Mouse (Mus musculus) heart, embryonic 13.5 days (tissue): Measurements from ENCODE around the gene Rab19. TPM values are rescaled to one million over a fixed set of nuclear protein-coding genes. Genes with fewer than 3 reads are reported as not detected.
"Not testable (repeated sequence)": the region's sequence is repeated elsewhere in the genome, so short reads cannot be mapped to it uniquely, and the experiment has no call there.

ENCODE experiments used
- ATAC-seq: fragments of 200-750 bp; cut with Nextera tagmentation; 2 replicates; pipeline ENCODE4 v1.8.0; 2017; ENCODE audit warnings: moderate TSS enrichment; ENCODE audit not compliant: insufficient number of reproducible peaks, low FRiP score, low TSS enrichment; ENCODE audit errors: extremely low read depth
- H3K27ac ChIP-seq: fragments of 300-500 bp; sonication (generic); replicated peaks from 2 replicates; pipeline ENCODE4 v1.5.1; 2015; ENCODE audit warnings: moderate library complexity, mild to moderate bottlenecking, inconsistent platforms
- H3K27me3 ChIP-seq: fragments of 300-500 bp; sonication (generic); replicated peaks from 2 replicates; pipeline ENCODE4 v1.6.1; 2015; ENCODE audit warnings: mild to moderate bottlenecking, inconsistent platforms
- H3K36me3 ChIP-seq: fragments of 300-500 bp; sonication (generic); 2 replicates; pipeline ENCODE4 v1.6.1; 2015; ENCODE audit warnings: mild to moderate bottlenecking, inconsistent platforms
- H3K4me1 ChIP-seq: fragments of 300-500 bp; sonication (generic); 2 replicates; pipeline ENCODE4 v1.6.1; 2015; ENCODE audit warnings: inconsistent platforms
- H3K4me2 ChIP-seq: fragments of 300-500 bp; sonication (generic); 2 replicates; pipeline ENCODE4 v1.6.1; 2015; ENCODE audit warnings: inconsistent platforms, mild to moderate bottlenecking, moderate library complexity
- H3K4me3 ChIP-seq: fragments of 300-500 bp; sonication (generic); 2 replicates; pipeline ENCODE4 v1.5.1; 2015; ENCODE audit warnings: moderate library complexity, mild to moderate bottlenecking, inconsistent platforms
- H3K9ac ChIP-seq: fragments of 300-500 bp; sonication (generic); 2 replicates; pipeline ENCODE4 v1.6.1; 2015; ENCODE audit warnings: inconsistent platforms, mild to moderate bottlenecking, moderate library complexity
- H3K9me3 ChIP-seq: fragments of 300-500 bp; sonication (generic); 2 replicates; pipeline ENCODE4 v1.6.1; 2016; ENCODE audit warnings: inconsistent platforms
- WGBS: fragments of 180-500 bp; shearing (Covaris S2); methylation state at CpG from one replicate; pipeline ENCODE4 v1.1.7; 2015; ENCODE audit warnings: mixed read lengths; 5-methylcytosine and 5-hydroxymethylcytosine counted together
- polyA plus RNA-seq: library from polyadenylated mRNA; unstranded; fragments of >200 nt; fragmentation: Nextera tagmentation; extraction: Ambion mirVana; gene quantifications from 2 replicates; pipeline ENCODE4 v1.2.1, GENCODE M21; 2015

The Rab19 gene
- polyA plus RNA-seq, 1 experiment from 2014 or later: 0.41 TPM

GRCm38 (mm10) chr6:39416654-39417053 lies 35.7 kb downstream of the Rab19 start:
- not testable (repeated sequence) for H3K9me3 ChIP-seq, ATAC-seq, H3K36me3 ChIP-seq, H3K27ac ChIP-seq, H3K4me1 ChIP-seq, H3K9ac ChIP-seq
- Histone ChIP-seq H3K27me3 (peaks cover 29% of the 10 kb centered on the region), H3K4me3 (peak overlapping the region; percentile 7; the same call in 1 of the 2 replicates), H3K4me2 (peak overlapping the region; percentile 29; the same call in 1 of the 2 replicates)

GRCm38 (mm10) chr6:39419386-39419850 lies 38.4 kb downstream of the Rab19 start:
- peak overlapping the region; percentile 88 for H3K9ac ChIP-seq
- ATAC-seq: no peak
- peaks cover 10% of the 10 kb centered on the region for H3K4me1 ChIP-seq
- peak overlapping the region; percentile 78; the same call in 1 of the 2 replicates for H3K27ac ChIP-seq
- no peaks in the 10 kb centered on the region for H3K9me3 ChIP-seq
- WGBS: under 1% methylated on average over 43 of the region's 43 CpGs
- H3K4me3 ChIP-seq: peak overlapping the region; percentile 99
- peaks cover 51% of the 10 kb centered on the region for H3K27me3 ChIP-seq
- H3K4me2 ChIP-seq: peak overlapping the region; percentile 81
- H3K36me3 ChIP-seq: no peaks in the 10 kb centered on the region

- under 1% methylated on average over 53 of the region's 82 CpGs for WGBS
- H3K27me3 ChIP-seq: peaks cover 51% of the 10 kb centered on the region
Observed at GRCm38 (mm10) chr6:39419851-39420721, 39.1 kb downstream of the Rab19 start, which contains the start of gene Mkrn1. Gene Mkrn1, minus strand, starts transcription at chr6:39420462.

GRCm38 (mm10) chr6:39420867-39421266 lies 39.9 kb downstream of the Rab19 start:
- no peak overlapping the region for H3K27ac ChIP-seq
- peak overlapping the region; percentile 99 for H3K4me3 ChIP-seq
- H3K27me3 ChIP-seq: peaks cover 51% of the 10 kb centered on the region
- H3K36me3 ChIP-seq: no peaks in the 10 kb centered on the region
- WGBS: 36% methylated on average over 4 of the region's 4 CpGs
- ATAC-seq: no peak
- no peaks in the 10 kb centered on the region for H3K9me3 ChIP-seq
- H3K9ac ChIP-seq: no peak overlapping the region; the same call in 1 of the 2 replicates
- H3K4me1 ChIP-seq: peaks cover 10% of the 10 kb centered on the region
- H3K4me2 ChIP-seq: peak overlapping the region; percentile 81; the same call in 1 of the 2 replicates

More at GRCm38 (mm10) chr6:39419851-39420721, 39.1 kb downstream of the Rab19 start, which contains the start of gene Mkrn1:
- Histone ChIP-seq H3K4me1 (peaks cover 10% of the 10 kb centered on the region), H3K36me3 (no peaks in the 10 kb centered on the region), H3K4me2 (peak within 1 kb of the TSS; percentile 81), H3K4me3 (peak within 1 kb of the TSS; percentile 99), H3K9me3 (no peaks in the 10 kb centered on the region), H3K27ac (peak within 1 kb of the TSS; percentile 78), H3K9ac (peak within 1 kb of the TSS; percentile 88)
- peak; percentile 83 for ATAC-seq

- WGBS: 48% methylated on average over 6 of the region's 6 CpGs
- Histone ChIP-seq H3K9me3 (no peaks in the 10 kb centered on the region), H3K27ac (no peak overlapping the region), H3K27me3 (peaks cover 40% of the 10 kb centered on the region), H3K4me3 (no peak overlapping the region), H3K9ac (no peak overlapping the region), H3K36me3 (no peaks in the 10 kb centered on the region), H3K4me1 (peaks cover 10% of the 10 kb centered on the region), H3K4me2 (no peak overlapping the region)
- ATAC-seq: no peak
Observed at GRCm38 (mm10) chr6:39423130-39423551, 42.2 kb downstream of the Rab19 start.

GRCm38 (mm10) chr6:39423686-39424085 lies 42.7 kb downstream of the Rab19 start:
- Histone ChIP-seq H3K4me2 (no peak overlapping the region), H3K4me1 (peaks cover 9% of the 10 kb centered on the region), H3K9me3 (no peaks in the 10 kb centered on the region), H3K4me3 (no peak overlapping the region), H3K36me3 (no peaks in the 10 kb centered on the region), H3K27me3 (peaks cover 35% of the 10 kb centered on the region), H3K9ac (no peak overlapping the region), H3K27ac (no peak overlapping the region)
- WGBS: 79% methylated on average over 7 of the region's 7 CpGs
- ATAC-seq: no peak

GRCm38 (mm10) chr6:39425181-39425580 lies 44.2 kb downstream of the Rab19 start:
- Histone ChIP-seq H3K9me3 (no peaks in the 10 kb centered on the region), H3K36me3 (no peaks in the 10 kb centered on the region), H3K27me3 (peaks cover 33% of the 10 kb centered on the region), H3K4me1 (peaks cover 11% of the 10 kb centered on the region; the same call in 1 of the 2 replicates), H3K9ac (no peak overlapping the region), H3K27ac (no peak overlapping the region), H3K4me3 (no peak overlapping the region), H3K4me2 (no peak overlapping the region)
- WGBS: 59% methylated on average over 2 of the region's 2 CpGs
- ATAC-seq: no peak

- Histone ChIP-seq H3K4me1 (peaks cover 8% of the 10 kb centered on the region; the same call in 1 of the 2 replicates), H3K4me3 (no peak overlapping the region), H3K27me3 (peaks cover 22% of the 10 kb centered on the region)
Observed at GRCm38 (mm10) chr6:39426725-39427124, 45.8 kb downstream of the Rab19 start.

GRCm38 (mm10) chr6:39427276-39428003 lies 46.5 kb downstream of the Rab19 start:
- WGBS: 65% methylated on average over 4 of the region's 4 CpGs
- no peaks in the 10 kb centered on the region for H3K9me3 ChIP-seq
- H3K27me3 ChIP-seq: peaks cover 14% of the 10 kb centered on the region
- peaks cover 8% of the 10 kb centered on the region; the same call in 1 of the 2 replicates for H3K4me1 ChIP-seq
- H3K9ac ChIP-seq: no peak overlapping the region
- H3K4me2 ChIP-seq: no peak overlapping the region
- ATAC-seq: no peak
- no peak overlapping the region for H3K4me3 ChIP-seq
- no peak overlapping the region for H3K27ac ChIP-seq
- no peaks in the 10 kb centered on the region for H3K36me3 ChIP-seq

More at GRCm38 (mm10) chr6:39426725-39427124, 45.8 kb downstream of the Rab19 start:
- 89% methylated on average over 4 of the region's 4 CpGs for WGBS
- H3K36me3 ChIP-seq: no peaks in the 10 kb centered on the region
- ATAC-seq: no peak
- H3K9me3 ChIP-seq: no peaks in the 10 kb centered on the region
- no peak overlapping the region for H3K27ac ChIP-seq
- H3K4me2 ChIP-seq: no peak overlapping the region
- H3K9ac ChIP-seq: no peak overlapping the region

GRCm38 (mm10) chr6:39429007-39429788 lies 48.2 kb downstream of the Rab19 start:
- 51% methylated on average over 6 of the region's 6 CpGs for WGBS
- no peaks in the 10 kb centered on the region for H3K9me3 ChIP-seq
- H3K4me3 ChIP-seq: no peak overlapping the region
- no peaks in the 10 kb centered on the region for H3K36me3 ChIP-seq
- H3K9ac ChIP-seq: no peak overlapping the region
- H3K27ac ChIP-seq: peak overlapping the region; percentile 17; the same call in 1 of the 2 replicates
- peaks cover 8% of the 10 kb centered on the region; the same call in 1 of the 2 replicates for H3K4me1 ChIP-seq
- ATAC-seq: no peak
- no peaks in the 10 kb centered on the region for H3K27me3 ChIP-seq
- H3K4me2 ChIP-seq: no peak overlapping the region
